In the genomic region with DNA sequence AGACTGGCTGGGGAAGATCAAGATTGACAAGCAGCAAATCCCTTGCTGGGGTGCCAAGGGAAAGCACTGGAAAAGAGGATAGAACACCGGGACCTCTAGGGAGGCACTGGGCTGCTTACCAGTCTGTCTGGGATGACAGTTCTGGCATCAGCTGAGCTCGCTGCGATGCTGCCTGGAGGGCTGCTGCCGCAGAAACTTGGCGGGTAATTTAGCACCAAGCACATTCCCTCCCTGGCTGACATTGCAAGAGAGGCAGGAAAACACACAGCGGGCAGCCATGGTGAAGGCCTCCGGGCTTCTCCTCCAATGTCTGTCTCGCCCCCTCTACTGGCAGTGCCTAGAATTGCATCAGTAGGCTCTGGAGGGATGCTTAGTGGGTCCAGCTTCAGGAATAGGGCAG, we compare ENCODE assay signal across 8 mouse cellular contexts. TPM values are rescaled to one million over a fixed set of nuclear protein-coding genes. Genes with fewer than 3 reads are reported as not detected.
A peak's percentile ranks its signal among the peaks of the same experiment; 100 is the strongest.
DNase-seq lines count a peak whose midpoint lies in the region; ATAC-seq and TF ChIP-seq lines count a peak whose summit lies in the region.

No protein-coding gene starts in this region.

- ATAC-seq in embryonic facial prominence, embryonic 14.5 days (ENCODE audit: low read depth) = peak; percentile 68
- no peak for ATAC-seq in limb, embryonic 13.5 days (ENCODE audit: low FRiP score, low read depth)
- ATAC-seq in midbrain, postnatal 0 days (ENCODE audit: low FRiP score) = peak; percentile 52

- H3K36me3 ChIP-seq in embryonic facial prominence, embryonic 14.5 days (ENCODE audit: control insufficient read depth, insufficient read depth, low read length) = no peaks in the 10 kb centered on the region
- H3K36me3 ChIP-seq in limb, embryonic 13.5 days = no peaks in the 10 kb centered on the region
- H3K36me3 ChIP-seq in midbrain, postnatal 0 days (ENCODE audit: insufficient read depth, low read length) = no peaks in the 10 kb centered on the region
- no peaks in the 10 kb centered on the region for H3K36me3 ChIP-seq in splenic B cell, adult 2 months (ENCODE audit: control insufficient read depth, insufficient read depth, low read length, poor library complexity, severe bottlenecking)

- H3K9me3 ChIP-seq in embryonic facial prominence, embryonic 14.5 days (ENCODE audit: control insufficient read depth, low read length) = no peaks in the 10 kb centered on the region
- no peaks in the 10 kb centered on the region for H3K9me3 ChIP-seq in limb, embryonic 13.5 days
- H3K9me3 ChIP-seq in midbrain, postnatal 0 days (ENCODE audit: low read length) = no peaks in the 10 kb centered on the region

- H3K27me3 ChIP-seq in embryonic facial prominence, embryonic 14.5 days (replicated peaks; ENCODE audit: control insufficient read depth, insufficient read depth, low read length) = no peaks in the 10 kb centered on the region
- H3K27me3 ChIP-seq in limb, embryonic 13.5 days = no peaks in the 10 kb centered on the region
- no peaks in the 10 kb centered on the region for H3K27me3 ChIP-seq in midbrain, postnatal 0 days (ENCODE audit: insufficient read depth, low read length)
- H3K27me3 ChIP-seq in splenic B cell, adult 2 months (ENCODE audit: control insufficient read depth, insufficient read depth, low read length, poor library complexity, severe bottlenecking) = no peaks in the 10 kb centered on the region

- H3K4me3 ChIP-seq in embryonic facial prominence, embryonic 14.5 days (ENCODE audit: low read depth, low read length) = peak overlapping the region; percentile 9; the same call in 1 of the 2 replicates
- H3K4me3 ChIP-seq in limb, embryonic 13.5 days = no peak overlapping the region; the same call in 1 of the 2 replicates
- H3K4me3 ChIP-seq in midbrain, postnatal 0 days (ENCODE audit: low read depth, low read length) = no peak overlapping the region

- H3K9ac ChIP-seq in embryonic facial prominence, embryonic 14.5 days (ENCODE audit: low read depth, low read length) = peak overlapping the region; percentile 49
- H3K9ac ChIP-seq in limb, embryonic 13.5 days = no peak overlapping the region
- H3K9ac ChIP-seq in midbrain, postnatal 0 days (replicated peaks; ENCODE audit: low read length, poor library complexity, severe bottlenecking) = no peak overlapping the region

- H3K4me1 ChIP-seq in embryonic facial prominence, embryonic 14.5 days (ENCODE audit: control insufficient read depth, insufficient read depth, low read length) = no peaks in the 10 kb centered on the region
- peaks cover 14% of the 10 kb centered on the region; the same call in 1 of the 2 replicates for H3K4me1 ChIP-seq in limb, embryonic 13.5 days
- no peaks in the 10 kb centered on the region for H3K4me1 ChIP-seq in midbrain, postnatal 0 days (ENCODE audit: insufficient read depth, low read length)

- WGBS in embryonic facial prominence, embryonic 14.5 days = 3% methylated on average over 7 of the region's 8 CpGs
- 6% methylated on average over 8 of the region's 8 CpGs for WGBS in limb, embryonic 13.5 days
- WGBS in midbrain, postnatal 0 days = 3% methylated on average over 8 of the region's 8 CpGs

- DNase-seq in 3T3-L1 (ENCODE audit: low read depth, low spot score) = peak; percentile 74
- peak; percentile 83 to 85 for DNase-seq in adrenal gland, postnatal 36 days
- peak; percentile 88 for DNase-seq in embryonic facial prominence, embryonic 14.5 days (ENCODE audit: low spot score)
- peak; percentile 34 to 50 for DNase-seq in heart, adult 9 months (ENCODE audit: low spot score in 2 of 2)
- peak; percentile 74 for DNase-seq in kidney, adult 9 months
- DNase-seq in midbrain, postnatal 0 days (ENCODE audit: low spot score) = peak; percentile 83
- DNase-seq in splenic B cell, adult 2 months (ENCODE audit: low read depth, low spot score) = peak; percentile 49

- peak; percentile 82 for TF ChIP-seq CTCF in midbrain, postnatal 0 days (IDR thresholded peaks at IDR 0.05)

- H3K4me2 ChIP-seq in embryonic facial prominence, embryonic 14.5 days (ENCODE audit: low read depth, low read length) = peak overlapping the region; percentile 50
- peak overlapping the region; percentile 50 for H3K4me2 ChIP-seq in limb, embryonic 13.5 days (replicated peaks)
- no peak overlapping the region for H3K4me2 ChIP-seq in midbrain, postnatal 0 days (ENCODE audit: low read depth, low read length, poor library complexity, severe bottlenecking)

- H3K27ac ChIP-seq in embryonic facial prominence, embryonic 14.5 days (replicated peaks; ENCODE audit: low read depth, low read length) = no peak overlapping the region
- no peak overlapping the region for H3K27ac ChIP-seq in limb, embryonic 13.5 days
- H3K27ac ChIP-seq in midbrain, postnatal 0 days (ENCODE audit: low read depth, low read length) = no peak overlapping the region

RNA-seq across cellular contexts. Expression of a gene that starts 51.0 kb away (rescaled TPM):
- 10 to 100 TPM; 29.6 to 30.3 TPM for total RNA-seq in adrenal gland, postnatal 36 days (2021)
- polyA plus RNA-seq in embryonic facial prominence, embryonic 14.5 days (2014; fragmentation: Nextera tagmentation; extraction: Ambion mirVana) = 31.8 and 36.9 TPM in 2 replicates
- 37.7 and 40.5 TPM in 2 replicates for polyA plus RNA-seq in limb, embryonic 13.5 days (2015; fragmentation: Nextera tagmentation; extraction: Ambion mirVana)
- total RNA-seq in midbrain, postnatal 0 days (2014; rRNA removed) = 17.0 and 32.3 TPM in 2 replicates
- 27.2 and 28.3 TPM in 2 replicates for polyA plus RNA-seq in midbrain, postnatal 0 days (2015; fragmentation: Nextera tagmentation; extraction: Ambion mirVana)
